Mouse (Mus musculus) urinary bladder, adult 2 months (tissue): ENCODE measurements around the gene Wrap53. TPM values are rescaled to one million over a fixed set of nuclear protein-coding genes. Genes with fewer than 3 reads are reported as not detected.
"Not testable (repeated sequence)": the region's sequence is repeated elsewhere in the genome, so short reads cannot be mapped to it uniquely, and the experiment has no call there.

Source experiments
- DNase-seq: peaks from one replicate; pipeline ENCODE4 v3.0.0; 2022; ENCODE audit warnings: low spot score
- polyA plus RNA-seq: library from polyadenylated mRNA; depleted of rRNA; stranded (reverse); fragments of >200 nt; gene quantifications from 2 replicates; pipeline ENCODE4 v1.2.3, GENCODE M21; 2012

Gene Wrap53
- polyA plus RNA-seq, 1 experiment = 7.3 TPM

GRCm38 (mm10) chr11:69564391-69564790 is 15.7 kb downstream of the Wrap53 start:
- DNase-seq = no peak

DNA sequence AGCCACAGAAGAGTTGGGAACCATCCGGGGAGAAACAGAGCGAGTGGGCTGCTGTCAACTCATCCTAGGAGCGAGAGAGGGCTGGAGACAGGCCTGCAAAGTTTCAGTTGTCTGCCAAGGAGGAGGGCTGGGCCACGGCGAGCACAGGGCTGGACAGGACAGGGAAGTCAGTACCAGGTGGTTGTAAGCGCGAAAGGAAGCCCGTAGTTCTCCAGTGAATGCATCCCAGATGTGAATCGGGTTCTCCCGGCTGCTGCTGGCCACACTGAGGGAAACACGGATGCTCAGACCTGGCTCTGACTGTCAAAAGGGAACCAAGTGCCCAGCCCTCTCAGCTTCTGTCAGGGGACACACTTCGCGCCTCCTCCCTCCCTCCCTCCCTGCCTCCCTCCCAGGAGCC is 16.7 kb downstream of the Wrap53 start:
- no peak for DNase-seq

DNA sequence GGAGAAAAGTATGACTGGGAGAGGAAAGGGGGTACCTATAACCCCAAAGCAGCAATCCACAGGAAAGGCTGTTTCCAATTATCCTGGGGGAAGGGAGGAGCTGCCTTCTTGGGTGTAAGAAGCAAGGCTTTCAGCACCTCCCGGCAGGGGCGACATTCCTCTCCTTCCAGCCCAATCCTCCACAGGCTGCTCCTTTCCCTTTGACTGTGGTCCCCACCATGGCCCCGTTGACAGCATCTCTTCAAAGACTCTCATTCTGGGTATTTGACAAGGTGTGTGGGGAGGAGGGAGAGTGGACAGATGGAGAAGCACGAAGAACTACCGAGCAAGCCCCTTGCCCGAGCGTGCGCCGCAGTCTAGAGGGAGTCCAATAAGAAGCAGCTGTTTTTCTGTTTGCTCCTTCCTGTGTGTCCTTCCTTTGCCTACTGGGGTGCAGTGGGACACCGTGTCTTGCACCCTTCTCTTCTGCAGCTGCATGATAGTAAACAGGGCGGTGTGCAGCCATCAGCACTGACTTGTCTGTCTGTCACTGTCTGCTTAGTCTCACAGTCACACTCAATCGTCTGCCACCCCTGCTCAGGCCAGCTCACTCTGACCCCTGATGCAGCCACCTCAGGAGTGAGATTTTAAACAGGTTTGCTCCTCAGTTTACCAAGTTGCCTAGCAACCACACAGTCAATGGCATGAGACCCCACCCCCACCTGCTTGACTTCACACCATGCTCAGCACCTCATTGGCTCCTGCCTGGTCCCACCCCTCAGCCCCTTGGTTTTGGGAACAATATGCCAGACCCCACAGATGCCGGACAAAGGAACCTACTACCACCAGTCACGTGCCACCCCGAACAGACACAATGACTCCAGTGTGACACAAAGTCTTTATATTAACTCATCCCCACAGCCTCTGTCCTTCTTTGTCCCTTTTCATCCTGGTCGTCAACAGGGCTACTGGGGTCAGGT is 18.9 kb downstream of the Wrap53 start:
- no peak for DNase-seq

GRCm38 (mm10) chr11:69559851-69560765 is 19.9 kb downstream of the Wrap53 start, which contains the start of gene Efnb3:
TSS of gene Efnb3 (minus strand) at chr11:69560205.
- no peak for DNase-seq

DNA sequence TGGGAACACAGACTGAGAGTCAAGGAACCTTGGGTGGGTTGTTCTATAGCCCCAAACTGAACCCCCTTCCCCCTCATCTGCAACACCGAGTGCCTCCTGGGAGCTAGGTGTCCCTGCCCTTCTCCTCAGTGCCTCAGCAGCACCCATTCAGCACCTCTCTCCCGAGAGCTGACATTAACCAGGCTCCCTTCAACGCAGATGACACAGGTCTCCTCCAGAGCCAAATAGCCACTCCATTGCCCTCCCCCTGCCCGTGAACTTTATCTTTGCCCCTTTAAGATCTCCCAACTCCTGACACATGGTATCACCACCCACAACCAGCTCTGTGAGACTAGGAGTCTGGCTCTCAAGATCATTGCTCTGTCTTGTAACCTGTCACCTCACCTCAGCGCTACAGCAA is 20.9 kb downstream of the Wrap53 start:
- no peak for DNase-seq

GRCm38 (mm10) chr11:69558756-69559155 is 21.3 kb downstream of the Wrap53 start:
- DNase-seq = no peak

- DNase-seq = no peak
These were observed 22.6 kb downstream of the Wrap53 start for GRCm38 (mm10) chr11:69557381-69557958.

GRCm38 (mm10) chr11:69554539-69555140 is 25.4 kb downstream of the Wrap53 start:
- no peak for DNase-seq

DNA sequence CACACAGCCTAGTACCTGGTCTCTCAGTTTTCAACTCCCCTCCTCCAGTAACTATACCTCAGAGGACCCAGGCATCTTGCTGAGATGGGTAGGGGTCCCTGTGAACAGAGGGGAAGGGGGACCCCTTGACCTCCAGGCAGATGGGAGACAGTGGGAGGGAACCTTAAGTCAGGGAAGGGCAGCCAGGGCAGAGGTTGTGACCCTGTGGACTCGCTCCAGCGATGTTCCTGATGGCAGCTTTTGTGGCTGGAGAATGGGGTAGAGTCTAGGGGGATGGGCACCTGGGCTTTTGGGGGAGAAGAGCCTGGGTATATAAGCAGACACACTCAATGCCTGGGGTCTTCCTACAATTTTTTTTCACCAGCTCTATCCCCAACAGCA is 26.7 kb downstream of the Wrap53 start:
- DNase-seq = no peak

DNA sequence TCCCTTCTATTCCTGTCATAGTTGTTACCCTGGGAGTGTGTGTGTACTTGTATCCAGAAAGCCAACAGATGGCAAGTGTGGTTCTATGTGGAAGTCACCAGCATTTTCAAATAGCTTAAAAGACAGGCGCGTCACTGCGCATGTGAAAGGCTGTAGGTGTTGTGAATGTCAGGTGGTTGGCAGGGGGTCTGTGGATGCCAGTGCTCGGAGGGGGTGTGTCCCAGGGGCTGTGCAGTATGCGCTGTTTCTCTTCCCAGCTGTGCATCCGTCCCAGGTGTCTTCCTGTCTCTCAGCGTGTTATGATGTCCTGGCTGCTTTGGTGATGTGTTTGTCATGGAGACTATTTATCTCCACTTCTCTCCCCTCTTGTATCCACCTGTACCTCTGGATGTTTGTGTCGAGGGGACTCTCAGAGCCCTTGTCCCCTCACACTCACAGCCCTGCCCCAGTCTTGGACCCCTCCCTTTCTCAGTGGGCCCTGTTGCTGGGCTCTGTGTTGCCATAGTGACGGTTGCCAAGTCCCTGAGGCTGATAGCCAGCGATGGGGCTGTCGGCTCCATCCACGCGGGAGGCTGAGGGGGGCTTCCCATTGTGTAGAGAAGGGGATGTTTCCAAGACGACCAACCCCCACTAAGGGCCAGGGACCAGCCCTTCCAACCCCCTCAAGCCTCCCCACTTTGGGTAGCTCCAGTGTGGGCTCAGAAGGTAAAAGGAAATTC is 27.3 kb downstream of the Wrap53 start:
- DNase-seq = no peak

- no peak for DNase-seq
These were observed 28.7 kb downstream of the Wrap53 start for GRCm38 (mm10) chr11:69551310-69551709.

- DNase-seq = no peak
These were observed 30.9 kb downstream of the Wrap53 start, which contains the start of gene Dnah2 for GRCm38 (mm10) chr11:69549060-69549656. TSS of gene Dnah2 (minus strand) at chr11:69549110.

GRCm38 (mm10) chr11:69547071-69547470 is 33.0 kb downstream of the Wrap53 start:
- no peak for DNase-seq

DNA sequence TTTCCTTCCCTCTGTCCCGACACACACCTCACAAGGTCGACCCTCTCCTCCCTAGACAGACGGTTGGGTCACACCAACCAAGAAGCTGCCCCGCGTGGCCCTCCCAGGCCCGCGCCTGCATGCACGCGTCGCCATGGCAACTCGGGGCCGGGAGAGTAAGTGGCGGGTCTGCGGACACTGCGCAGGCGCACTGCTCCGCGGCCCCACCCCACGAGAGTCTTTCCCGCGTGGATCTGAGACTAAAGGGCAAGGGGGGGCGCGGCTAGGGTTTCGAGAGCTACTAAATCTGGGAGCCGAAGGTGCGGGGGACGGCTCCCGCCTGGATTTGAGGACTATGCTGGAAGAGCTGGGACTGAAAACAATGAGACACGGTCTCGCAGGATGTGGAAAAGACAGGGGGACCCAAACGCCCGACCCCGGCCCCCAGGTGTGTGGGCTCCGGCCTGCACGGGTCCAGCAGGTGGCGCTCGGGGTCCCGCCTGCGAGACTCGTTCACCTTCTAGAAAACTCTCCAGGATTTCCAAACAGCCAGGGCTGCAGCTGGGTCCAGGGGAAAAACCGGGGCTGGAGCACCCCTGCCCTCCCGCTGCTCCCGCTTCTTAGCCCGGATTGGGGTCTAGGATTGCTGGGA is 33.5 kb downstream of the Wrap53 start:
- peak; percentile 57 for DNase-seq

DNA sequence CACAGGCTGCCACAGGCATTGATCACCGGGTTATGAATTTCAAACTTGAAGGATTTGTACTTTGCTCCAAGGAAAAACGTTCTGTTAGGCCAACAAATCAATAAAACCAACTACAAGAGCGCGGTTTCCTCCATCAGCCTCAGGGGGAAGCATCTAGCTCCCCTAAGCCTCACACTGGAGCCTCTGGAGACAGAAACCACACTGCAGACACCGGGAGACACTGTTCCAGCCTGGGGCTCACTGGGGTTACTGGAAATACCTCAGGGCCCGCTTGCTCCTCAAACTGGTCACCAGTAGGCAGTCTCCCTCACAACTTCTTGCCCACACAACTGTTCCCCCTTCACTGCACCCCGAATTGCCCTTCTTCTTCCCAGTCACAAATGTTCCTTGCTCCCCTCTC is 34.1 kb downstream of the Wrap53 start:
- no peak for DNase-seq

- no peak for DNase-seq
These were observed 36.5 kb downstream of the Wrap53 start for GRCm38 (mm10) chr11:69543598-69543997.

DNA sequence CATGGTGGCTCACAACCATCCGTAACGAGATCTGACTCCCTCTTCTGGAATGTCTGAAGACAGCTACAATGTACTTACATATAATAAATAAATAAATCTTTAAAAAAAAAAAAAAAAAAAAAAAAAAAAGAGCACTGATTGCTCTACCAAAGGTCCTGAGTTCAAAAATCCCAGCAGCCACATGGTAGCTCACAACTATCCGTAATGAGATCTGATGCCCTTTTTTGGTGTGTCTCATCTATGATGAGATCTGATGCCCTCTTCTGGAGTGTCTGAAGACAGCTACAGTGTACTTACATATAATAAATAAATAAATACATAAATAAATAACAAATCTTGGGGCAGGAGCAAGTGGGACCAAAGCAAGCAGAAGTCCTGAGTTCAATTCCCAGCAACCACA is 38.3 kb downstream of the Wrap53 start:
- not testable (repeated sequence) for DNase-seq

GRCm38 (mm10) chr11:69540700-69541099 is 39.4 kb downstream of the Wrap53 start:
- DNase-seq = no peak

DNA sequence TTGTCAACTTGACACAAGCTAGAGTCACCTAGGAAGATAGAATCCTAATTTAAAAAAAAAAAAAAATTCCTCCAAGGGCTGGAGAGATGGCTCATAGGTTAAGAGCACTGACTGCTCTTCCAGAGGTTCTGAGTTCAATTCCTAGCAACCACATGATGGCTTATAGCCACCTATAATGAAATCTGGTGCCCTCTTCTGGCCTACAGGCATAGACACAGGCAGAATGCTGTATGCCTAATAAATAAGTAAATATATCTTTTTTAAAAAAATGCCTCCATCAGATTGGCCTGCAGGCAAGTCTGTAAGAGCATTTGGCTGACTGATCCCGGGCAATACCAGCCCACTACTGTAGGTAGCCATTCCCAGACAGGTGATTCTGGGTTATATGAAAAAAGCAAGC is 45.1 kb downstream of the Wrap53 start:
- DNase-seq = no peak
